Mouse (Mus musculus): ENCODE measurements around the gene Hpn.

The Hpn gene

DNA sequence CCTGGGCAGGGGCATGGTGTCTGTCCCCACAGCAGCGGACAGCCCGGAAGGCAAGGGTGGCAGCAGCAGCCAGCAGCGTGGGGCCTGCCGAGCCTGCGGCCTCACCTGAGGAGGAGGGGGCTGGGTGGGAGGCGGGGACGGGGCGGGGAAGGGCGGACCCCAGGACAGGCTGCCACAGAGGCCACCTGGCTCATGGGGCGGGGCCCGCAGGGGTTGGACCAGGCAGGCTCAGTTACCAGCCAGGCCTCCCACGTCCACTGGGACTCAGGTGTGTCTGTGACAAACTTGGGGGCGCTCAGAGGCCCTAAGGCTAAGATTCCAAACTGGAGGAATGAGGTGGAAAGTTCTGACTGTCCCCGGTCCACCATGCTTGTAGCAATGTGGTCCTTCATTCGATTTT, at the start of gene Hpn:
TSS of gene Hpn (minus strand) at position 109 of the 400 bp plus-strand sequence.
- DNase-seq (ENCODE audit: low read depth, low spot score) = no peak

DNA sequence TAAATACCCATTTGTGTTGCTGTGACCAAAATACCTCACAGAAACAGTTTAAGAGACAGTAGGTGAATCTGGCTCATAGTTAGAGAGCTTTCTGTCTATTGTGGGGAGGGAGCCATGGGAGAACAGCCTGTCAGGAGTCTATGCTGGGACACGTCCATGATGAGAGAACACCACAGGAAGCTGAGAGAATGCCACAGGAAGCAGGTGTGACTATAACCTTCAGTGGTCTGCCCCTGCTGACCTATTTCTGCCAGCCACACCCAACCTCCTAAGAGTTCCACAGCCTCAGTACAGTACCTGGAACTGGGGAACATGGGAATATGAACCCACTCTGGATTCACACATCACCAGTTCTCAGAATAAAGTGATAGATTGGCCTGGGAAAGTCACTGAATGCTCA, 49.7 kb upstream of the Hpn start:
- DNase-seq (ENCODE audit: low read depth, low spot score) = no peak

DNA sequence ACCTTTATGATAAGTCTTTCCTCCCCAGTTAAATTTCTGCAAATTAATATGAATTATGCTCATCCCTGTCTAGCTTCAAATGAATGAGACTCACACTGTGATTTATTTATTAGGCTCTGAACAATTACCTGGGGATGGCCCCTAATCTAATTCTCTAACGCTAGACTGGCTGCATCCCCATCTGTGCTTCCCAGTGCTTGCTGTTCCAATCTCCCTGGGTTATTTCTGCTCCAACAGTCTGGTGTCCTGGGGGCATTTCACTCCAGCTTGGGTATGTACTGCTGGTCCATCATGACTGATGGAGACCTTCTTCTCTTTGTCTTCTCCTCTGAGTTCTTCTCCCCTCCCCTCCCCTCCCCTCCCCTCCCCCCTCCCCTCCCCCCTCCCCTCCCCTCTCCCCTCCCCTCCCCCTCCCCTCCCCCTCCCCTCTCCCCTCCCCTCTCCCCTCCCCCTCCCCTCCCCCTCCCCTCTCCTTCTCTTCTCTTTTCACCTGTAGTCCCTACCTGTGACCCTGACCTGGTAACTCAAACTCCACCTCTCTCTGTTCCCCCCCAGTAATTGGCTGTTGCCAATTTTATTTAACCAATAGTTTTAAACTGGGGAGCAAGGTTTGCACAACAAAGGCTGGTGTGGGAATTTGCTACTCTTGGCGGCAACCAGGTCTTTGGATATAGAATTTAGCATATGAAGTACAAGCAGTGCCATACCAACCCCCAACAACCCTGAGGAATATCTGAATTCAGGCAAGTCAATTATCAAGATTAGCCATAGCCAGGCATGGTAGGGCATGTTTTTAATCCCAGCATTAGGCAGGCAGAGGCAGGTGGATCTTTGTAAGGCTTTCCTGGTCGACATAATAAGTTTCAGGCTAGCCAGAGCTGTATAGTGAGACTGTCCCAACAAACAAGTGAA, 48.8 kb upstream of the Hpn start:
- no peak for DNase-seq (ENCODE audit: low read depth, low spot score)

DNA sequence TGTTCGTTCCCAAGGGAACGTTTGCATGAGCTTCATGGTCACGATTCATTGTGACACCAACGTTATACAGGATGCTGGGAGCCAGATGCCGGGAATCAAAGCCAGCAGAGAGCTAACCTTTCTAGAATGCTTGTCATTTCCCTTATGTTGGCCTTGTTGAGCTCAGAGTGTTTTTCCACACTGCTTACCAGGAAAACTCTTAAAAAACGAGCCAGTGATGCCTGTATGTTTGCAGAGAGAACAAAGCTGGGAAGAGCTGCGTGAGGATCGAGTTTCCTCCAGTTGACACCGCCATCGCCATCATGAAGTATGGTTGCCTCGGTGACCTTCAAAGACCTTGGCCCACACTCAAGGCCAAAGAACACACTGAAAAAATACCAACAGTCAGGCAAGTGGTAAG, 47.2 kb upstream of the Hpn start:
- no peak for DNase-seq (ENCODE audit: low read depth, low spot score)

DNA sequence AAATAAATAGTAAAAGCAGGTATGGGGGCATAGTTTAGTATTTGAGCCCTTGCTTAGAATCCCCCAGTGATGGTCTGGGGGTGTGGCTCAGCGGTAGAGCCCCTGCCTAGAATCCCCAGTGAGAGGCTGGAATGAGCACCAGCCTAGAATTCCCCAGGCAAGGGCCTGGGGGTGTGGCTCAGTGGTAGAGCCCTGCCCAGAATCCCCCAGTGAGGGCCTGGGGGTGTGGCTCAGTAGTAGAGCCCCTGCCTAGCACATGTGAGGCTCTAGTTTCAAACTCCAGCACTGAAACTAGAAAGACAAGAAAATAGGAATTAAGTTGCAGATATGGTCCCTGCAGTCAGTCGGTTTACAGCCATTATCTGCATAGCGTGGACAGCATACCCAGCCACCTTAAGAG, 46.7 kb upstream of the Hpn start:
- DNase-seq (ENCODE audit: low read depth, low spot score) = no peak

DNA sequence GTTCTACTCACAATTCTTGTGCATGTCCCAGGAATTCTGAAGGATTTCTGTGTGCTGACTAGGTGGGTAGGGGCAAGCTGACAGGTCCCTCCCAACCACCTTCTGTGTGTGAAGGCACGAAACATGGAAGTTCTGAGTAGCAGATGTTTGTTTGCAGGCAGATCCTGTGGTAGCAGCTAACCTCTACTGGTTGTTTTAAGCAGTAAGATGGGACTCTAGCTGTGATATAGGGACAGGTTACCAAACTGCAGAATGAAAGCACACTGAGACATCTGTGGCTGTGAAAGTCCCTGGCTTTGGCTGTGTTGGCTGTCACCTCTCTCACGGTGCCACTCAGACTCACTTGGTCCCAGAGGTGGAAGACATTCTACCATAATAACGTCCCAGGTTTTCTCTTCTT, 46.2 kb upstream of the Hpn start:
- no peak for DNase-seq (ENCODE audit: low read depth, low spot score)

DNA sequence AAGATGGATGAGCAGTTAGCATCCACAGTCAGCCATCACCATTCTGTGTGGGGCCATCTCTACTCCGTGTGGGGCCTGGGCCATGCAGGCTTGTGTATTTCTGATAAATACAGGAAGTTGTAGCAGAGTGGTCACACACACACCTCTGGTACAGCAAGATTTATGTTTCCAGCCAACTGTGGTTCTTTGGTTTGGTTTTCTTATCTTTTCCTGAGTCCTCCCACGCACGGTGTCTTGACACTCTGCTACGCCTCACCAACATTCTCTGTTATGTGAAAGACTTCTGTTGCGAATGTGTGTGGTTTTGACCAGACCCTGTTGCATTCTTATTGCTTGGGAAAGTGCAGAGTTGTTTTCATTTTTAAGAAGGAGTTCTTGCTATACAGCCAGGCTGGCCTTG, 45.7 kb upstream of the Hpn start:
- DNase-seq (ENCODE audit: low read depth, low spot score) = no peak

DNA sequence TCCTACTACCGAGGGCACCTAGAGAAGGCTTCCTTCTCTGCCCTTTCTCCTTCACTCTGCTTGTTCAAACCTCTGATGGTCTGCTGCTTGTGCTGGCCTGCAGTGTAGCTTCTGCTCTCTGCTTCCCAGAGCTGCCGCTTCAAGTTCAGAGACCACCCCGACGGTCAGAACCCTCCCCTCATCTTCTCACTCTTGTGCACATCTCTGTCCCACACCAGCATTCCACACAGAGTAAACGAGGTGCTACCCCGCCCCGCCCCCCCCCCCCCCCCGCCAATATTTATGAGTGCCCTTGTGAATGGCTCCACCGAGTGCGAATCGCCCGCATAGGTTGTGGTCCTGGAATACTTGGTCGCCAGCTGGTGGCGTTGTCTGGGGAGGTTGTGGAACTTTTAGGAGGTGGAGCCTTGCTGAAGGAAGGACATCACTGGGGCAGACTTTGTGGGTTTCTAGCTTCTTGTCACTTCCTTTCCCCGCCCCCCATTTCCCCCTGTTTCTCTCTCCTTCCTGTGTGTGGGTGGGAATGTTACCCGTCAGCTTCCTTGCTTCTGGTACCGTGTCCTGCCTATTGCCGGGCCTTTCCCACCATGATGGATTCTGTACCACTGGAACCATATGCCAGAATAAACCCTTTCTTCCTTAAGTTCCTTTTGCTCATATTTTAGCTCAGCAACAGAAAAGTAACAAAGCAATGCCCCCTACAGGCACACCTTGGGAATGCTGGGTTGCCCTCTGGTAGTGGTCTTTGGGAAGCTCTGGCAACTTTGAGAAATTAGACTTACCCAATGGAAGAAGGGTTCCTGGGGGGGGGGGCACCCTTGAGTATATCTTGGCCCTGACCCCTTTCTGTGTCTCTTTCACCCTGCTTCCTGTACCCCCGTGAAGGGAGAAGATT, 41.2 kb upstream of the Hpn start:
- peak; percentile 48 for DNase-seq (ENCODE audit: low read depth, low spot score)

DNA sequence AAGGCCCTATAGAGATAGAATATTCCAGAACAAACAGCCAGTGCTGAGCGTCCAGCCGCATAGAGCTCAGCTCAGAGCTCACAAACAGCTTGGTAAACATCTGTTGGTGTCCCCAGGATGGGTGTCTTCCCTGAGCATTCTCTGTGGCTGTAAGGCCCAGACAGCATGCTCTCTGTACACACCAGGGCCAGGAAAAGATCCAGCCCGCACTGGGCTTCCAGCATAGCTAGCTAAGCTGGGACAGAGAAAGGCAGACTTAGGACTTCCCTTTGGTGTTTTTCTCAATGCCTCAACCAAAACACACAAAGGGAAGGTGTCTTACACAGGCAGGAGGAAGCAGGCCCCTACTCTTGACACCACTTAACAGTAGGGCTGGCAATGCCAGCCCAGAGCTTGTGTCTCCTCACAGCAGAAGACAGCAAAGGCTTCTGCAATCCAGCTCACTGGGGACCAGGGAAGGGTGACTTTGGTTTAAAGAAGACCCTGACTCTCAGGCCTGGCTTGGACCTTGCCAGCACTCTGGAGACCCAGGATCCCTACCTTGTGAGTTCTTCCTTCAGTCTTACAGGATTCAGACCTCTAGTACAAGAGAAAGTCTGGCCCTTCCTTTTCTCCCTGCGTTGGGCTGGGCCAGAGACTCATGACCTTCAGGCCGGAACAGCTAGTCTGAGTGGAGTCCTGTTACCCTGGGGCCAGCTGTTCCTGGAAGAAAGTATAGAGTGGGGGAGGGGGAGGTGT, 40.4 kb upstream of the Hpn start, which contains the start of gene Gramd1a:
TSS of gene Gramd1a (minus strand) at position 601 of the 738 bp plus-strand sequence.
- peak; percentile 59 for DNase-seq (ENCODE audit: low read depth, low spot score)

DNA sequence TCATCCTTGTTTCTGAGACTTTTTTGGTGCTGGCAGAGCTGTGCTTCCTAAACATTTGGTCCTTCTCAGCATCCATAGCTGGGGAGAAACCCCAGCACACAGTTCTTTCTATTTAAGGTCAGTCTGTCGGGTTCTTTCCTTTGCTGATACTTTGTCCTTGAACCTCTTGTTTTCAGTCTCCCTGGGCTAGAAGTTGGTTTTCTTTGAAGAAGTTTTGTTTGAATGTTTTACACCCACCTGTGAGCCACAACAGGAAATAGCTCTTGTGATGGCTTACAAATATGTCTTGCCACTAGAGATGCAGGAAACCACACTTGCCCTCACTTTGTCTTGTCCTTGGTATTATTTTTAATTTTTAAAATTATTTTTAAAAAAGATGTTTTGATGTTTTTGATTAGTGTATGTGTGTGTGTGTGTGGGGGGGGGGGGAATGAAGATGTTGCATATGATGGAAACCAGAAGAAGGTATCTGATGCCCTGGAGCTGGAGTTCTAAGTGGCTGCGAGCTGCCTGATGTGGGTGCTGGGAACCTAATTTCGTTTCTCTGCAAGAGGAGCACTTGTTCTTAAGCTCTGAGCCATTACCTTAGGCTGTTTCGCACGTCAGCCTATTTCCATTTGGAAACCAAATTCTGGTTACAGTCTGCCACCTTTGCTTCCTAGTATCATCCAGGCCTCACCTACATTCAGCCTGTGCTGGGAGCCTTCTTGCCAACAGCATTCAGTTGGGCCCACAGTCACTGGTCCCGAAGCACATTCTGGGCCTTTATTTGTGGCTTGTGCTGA, 38.6 kb upstream of the Hpn start:
- DNase-seq (ENCODE audit: low read depth, low spot score) = no peak

DNA sequence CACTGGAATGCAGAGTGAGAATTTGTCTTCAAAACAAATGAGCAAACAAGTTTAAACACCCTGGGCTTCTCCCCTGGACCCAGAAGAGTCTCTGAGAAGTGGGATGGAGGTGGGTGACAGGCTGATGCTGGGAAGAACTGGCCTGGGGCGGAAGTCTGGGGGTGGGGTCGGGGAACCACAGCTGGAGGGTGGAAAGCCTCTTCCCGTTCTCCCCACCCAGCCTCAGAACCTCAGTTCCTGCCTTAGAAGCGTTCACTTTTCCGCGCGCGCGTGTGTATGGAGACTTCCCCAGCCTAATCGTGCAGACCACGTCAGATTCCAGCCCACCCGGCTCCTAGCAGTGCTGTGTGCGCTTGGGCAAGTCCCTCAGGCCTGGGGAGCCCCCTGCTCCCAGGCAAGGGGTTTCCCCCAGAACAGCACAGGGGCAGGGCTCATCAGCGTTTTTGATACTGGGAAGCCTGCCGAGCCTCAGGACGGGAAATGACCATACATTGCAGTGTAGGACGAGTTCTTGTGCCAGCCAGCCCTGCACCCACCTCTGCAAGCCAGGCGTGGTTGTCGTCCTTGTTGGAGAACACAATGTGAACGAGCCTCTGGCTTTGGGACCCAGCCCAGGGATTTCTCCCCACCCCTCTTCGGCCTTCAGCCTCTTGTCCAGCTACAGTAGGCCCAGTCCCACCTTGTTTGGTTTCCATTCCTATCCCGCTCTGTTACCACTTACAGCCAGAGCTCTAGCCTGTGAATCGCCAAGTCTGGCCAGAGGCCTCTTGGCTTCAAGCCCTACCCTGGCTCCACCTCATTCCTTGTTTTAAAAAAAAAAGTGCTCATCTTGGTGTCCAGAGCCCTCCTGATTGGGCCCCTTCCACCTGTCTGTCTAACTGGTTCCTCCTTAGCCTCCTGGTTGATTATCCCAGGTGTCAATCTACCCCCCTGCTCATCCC, 36.5 kb upstream of the Hpn start:
- DNase-seq (ENCODE audit: low read depth, low spot score) = peak; percentile 43

DNA sequence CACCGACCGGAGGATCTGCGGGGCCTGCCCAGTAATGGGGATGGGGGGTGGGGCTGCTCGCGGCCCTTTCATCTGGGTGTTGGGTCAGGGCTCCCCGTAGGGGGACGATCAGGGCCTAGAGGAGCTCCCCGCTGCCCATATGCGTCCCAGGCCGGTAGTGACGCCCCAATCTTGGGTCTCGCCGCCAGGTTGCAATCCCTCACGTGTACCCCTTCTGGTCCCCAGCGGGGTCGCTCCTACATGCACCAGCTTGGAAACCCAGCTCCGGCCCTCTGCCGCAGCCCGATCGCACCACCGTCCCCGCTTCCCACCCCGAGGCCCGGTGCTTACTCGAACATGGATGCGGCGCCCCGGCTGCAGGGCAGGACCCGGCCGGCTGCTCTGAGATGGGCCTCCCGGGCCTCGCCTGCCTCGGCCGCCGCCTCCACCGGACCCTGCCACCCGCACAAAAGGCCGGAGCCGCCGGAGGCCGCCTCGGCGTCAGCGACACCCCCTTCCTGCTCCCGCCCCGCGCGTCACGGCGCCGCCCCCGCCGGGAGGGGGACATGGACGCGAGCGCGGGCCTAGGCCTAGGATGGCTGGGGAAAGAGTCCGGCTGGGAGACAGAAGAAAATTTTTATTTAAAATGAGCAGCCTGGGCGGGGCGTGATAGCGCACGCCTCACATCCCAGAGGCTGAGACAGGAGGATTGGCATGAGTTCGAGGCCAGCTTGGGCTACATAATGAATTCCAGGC, 35.6 kb upstream of the Hpn start:
- DNase-seq (ENCODE audit: low read depth, low spot score) = peak; percentile 81

DNA sequence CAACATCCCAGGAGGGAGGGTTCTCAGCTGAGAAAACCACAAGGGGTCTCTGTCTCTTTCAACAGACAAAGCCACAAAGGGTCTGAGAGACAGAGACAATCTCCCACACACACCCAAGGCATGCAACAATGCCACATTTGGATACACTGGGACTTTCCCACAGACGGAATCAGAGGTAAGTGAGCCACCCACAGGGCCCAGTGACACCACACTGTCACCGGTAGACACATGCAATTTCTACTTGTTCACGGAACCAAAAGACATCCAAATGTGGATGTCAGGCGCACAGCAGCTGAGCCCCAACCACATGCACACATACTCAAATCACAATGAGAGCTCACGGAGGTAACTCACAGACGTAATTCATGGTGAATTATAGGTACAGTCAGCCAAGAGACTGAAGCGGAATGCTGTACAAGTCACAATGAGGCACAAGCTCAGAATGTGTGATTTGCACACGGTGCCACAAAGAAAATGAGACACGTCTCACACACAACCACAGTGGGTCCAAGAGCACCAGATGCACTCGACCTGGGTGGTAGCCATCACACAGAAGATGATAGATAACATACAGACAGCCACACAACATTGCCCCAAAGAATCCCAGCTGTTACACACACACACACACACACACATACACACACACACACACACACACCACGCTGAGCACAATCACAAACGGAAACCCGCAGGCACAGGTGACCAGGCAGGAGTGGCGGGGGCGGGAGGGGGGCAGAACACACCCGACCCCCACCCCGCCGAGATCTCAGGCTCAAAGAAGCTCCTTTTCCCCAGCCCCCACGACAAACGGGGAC, 34.9 kb upstream of the Hpn start:
- no peak for DNase-seq (ENCODE audit: low read depth, low spot score)

DNA sequence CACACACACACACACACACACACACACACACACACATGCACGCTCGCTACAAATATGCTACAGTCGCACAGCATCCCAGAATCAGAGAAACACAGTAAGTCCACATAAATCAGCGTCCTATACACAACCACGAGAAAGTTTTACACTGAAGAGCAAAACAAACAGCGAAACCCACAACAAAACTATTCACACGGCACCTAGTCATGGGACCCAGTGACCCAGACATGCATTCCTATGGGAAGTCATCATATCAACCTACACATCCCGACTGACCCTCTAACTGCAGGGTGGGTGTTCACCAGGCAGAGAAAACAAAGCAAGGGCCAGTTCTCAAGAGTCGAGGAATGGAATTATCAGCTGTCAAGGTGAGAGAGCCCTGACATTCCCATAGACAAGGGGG, 34.2 kb upstream of the Hpn start:
- no peak for DNase-seq (ENCODE audit: low read depth, low spot score)

DNA sequence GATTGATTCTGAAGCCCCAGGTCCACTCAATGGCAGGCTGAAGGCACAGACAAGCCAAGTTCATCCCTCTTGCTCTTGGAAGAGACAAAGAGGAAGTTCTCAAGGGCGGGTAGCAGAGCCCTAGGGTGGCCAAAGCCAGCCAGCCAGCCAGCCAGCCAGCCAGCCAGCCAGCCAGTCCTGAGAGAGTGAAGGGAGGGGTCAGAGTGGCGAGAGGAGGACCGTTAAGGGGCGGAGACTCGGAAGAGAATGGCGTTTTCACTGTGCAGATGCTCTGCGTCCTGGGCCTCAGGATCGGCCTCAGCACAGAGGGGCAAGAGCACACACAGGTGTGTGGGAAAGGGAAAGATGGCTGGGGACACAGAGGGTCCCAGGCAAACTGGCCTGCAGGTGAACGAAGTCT, 33.7 kb upstream of the Hpn start:
- DNase-seq (ENCODE audit: low read depth, low spot score) = no peak

DNA sequence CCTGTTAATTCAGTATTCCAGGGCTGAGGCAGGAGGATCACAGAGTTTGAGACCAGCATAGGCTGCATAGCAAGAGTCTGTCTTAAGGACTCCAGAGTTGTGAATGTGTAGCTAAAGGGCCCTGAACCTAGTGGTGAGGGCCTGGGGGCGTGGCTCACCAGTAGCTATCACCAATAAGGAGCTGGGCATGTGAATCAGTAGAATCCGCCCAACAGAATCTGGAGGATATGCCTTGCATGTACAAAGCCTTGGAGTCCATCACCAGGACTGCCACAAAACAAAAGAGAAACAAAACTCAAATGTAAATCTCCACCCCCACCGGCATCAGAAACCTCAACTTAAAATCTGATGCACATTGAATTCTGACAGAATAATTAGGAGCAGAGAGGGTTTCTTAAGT, 33.0 kb upstream of the Hpn start:
- no peak for DNase-seq (ENCODE audit: low read depth, low spot score)

DNA sequence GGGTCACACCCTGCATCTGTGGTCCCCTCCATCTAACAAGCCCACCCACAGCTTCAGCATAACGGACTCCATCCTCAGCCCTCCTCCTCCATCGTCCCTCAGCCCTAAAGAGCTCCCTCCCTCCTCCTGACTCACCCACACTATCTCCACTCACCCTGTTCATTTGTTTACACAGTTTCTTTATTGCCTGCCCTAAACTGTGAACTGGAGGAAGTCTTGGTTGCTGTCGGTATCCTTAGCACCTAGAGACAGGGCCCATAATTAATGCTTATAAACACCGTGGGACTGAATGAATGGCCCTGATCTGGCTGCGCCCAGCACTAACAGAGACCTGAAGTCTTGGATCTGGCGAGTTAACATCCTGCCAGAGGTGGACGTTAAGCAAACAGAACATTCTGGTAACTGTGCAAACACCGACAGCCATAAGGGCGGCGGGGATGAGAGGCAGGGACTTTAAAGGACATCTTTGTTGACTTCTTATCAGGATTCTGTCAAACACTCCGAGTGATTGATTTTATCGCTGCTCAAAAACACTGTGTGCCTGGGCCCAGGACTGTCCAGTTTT, 30.6 kb upstream of the Hpn start:
- DNase-seq (ENCODE audit: low read depth, low spot score) = no peak

DNA sequence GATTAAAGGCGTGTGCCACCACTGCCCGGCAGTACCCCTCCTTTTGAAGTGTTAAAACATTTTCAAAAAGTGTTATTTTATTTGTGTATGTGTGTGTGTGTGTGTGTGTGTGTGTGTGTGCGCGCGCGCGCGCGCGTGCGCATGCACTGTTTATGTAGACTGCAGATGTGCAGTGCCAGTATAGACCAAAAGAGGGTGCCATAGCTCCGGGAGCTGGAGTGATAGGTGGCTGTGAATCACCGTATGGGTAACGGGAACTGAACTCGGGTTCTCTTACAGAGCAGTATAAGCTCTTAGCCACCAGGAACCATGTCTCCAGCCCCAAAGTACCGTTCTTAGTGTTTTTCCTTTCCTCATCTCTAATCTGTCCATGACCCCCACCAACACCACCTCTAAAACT, 29.8 kb upstream of the Hpn start:
- no peak for DNase-seq (ENCODE audit: low read depth, low spot score)
